In the genomic region with DNA sequence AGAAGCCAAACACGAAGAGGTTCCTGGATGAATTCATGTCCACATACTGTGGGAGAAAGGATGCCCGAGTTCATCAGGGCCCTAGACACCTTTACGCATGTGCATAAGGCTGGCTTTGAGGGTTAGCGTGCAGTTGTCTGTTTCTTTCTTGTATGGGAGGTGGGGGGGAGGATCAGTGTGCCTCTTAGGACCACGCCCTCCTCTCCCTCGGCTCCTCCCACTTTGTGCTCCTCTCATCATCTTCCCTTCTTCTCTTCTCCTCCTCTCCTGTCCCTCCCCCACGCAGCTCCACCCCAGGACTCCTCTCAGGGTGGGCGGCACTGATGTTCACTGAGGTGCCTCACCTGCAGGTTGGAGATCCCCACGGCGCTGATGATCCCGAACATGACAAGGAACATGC, we compare ENCODE assay signal across 11 mouse cellular contexts. TPM values are rescaled to one million over a fixed set of nuclear protein-coding genes. Genes with fewer than 3 reads are reported as not detected.
DNase-seq lines count a peak whose midpoint lies in the region; ATAC-seq lines count a peak whose summit lies in the region.
"Had no signal": no experiment of that assay in that cellular context is flagged by ENCODE, and none has a peak within 500 bp of the region (broad histone marks: within the 10 kb centered on the region; RNA-seq: fewer than 3 reads in every experiment).

No protein-coding gene starts in this region.

- WGBS in heart, embryonic 12.5 days = 13% methylated on average over 11 of the region's 11 CpGs
- WGBS in neural tube, embryonic 11.5 days = 22% methylated on average over 11 of the region's 11 CpGs
- 17% methylated on average over 11 of the region's 11 CpGs for WGBS in hindbrain, embryonic 11.5 days
- WGBS in neural tube, embryonic 13.5 days = 25% methylated on average over 11 of the region's 11 CpGs

- H3K27ac ChIP-seq in heart, embryonic 12.5 days (ENCODE audit: poor library complexity, severe bottlenecking) = no peak overlapping the region
- no peak overlapping the region for H3K27ac ChIP-seq in neural tube, embryonic 11.5 days (ENCODE audit: low read depth, low read length)
- H3K27ac ChIP-seq in hindbrain, embryonic 11.5 days (ENCODE audit: low read depth, low read length) = no peak overlapping the region
- no peak overlapping the region for H3K27ac ChIP-seq in neural tube, embryonic 13.5 days (replicated peaks)

- H3K36me3 ChIP-seq in heart, embryonic 12.5 days = no peaks in the 10 kb centered on the region
- no peaks in the 10 kb centered on the region for H3K36me3 ChIP-seq in neural tube, embryonic 11.5 days (ENCODE audit: control insufficient read depth, insufficient read depth, low read length)
- no peaks in the 10 kb centered on the region for H3K36me3 ChIP-seq in hindbrain, embryonic 11.5 days (ENCODE audit: control insufficient read depth, insufficient read depth, low read length)
- H3K36me3 ChIP-seq in neural tube, embryonic 13.5 days = no peaks in the 10 kb centered on the region

- peaks cover 18% of the 10 kb centered on the region for H3K27me3 ChIP-seq in heart, embryonic 12.5 days (replicated peaks)
- H3K27me3 ChIP-seq in neural tube, embryonic 11.5 days (ENCODE audit: control insufficient read depth, insufficient read depth, low read length) = no peaks in the 10 kb centered on the region
- no peaks in the 10 kb centered on the region for H3K27me3 ChIP-seq in hindbrain, embryonic 11.5 days (ENCODE audit: control insufficient read depth, insufficient read depth, low read length)
- no peaks in the 10 kb centered on the region for H3K27me3 ChIP-seq in neural tube, embryonic 13.5 days

- peak overlapping the region; percentile 10 for H3K4me3 ChIP-seq in heart, embryonic 12.5 days
- H3K4me3 ChIP-seq in neural tube, embryonic 11.5 days (ENCODE audit: low read depth, low read length) = peak overlapping the region; percentile 8; the same call in 1 of the 2 replicates
- H3K4me3 ChIP-seq in hindbrain, embryonic 11.5 days (ENCODE audit: low read depth, low read length) = no peak overlapping the region
- peak overlapping the region; percentile 13; the same call in 1 of the 2 replicates for H3K4me3 ChIP-seq in neural tube, embryonic 13.5 days

- no peak overlapping the region for H3K9ac ChIP-seq in heart, embryonic 12.5 days
- H3K9ac ChIP-seq in neural tube, embryonic 11.5 days (ENCODE audit: low read length) = no peak overlapping the region
- no peak overlapping the region for H3K9ac ChIP-seq in hindbrain, embryonic 11.5 days (ENCODE audit: low read depth, low read length)
- H3K9ac ChIP-seq in neural tube, embryonic 13.5 days = no peak overlapping the region

- intact Hi-C loops in heart, postnatal 14 days (cut with DNase I) = no loop called here

- H3K4me1 ChIP-seq in heart, embryonic 12.5 days (replicated peaks) = no peaks in the 10 kb centered on the region; the same call in 1 of the 2 replicates
- H3K4me1 ChIP-seq in neural tube, embryonic 11.5 days (ENCODE audit: control insufficient read depth, insufficient read depth, low read length) = no peaks in the 10 kb centered on the region
- H3K4me1 ChIP-seq in hindbrain, embryonic 11.5 days (replicated peaks; ENCODE audit: control insufficient read depth, insufficient read depth, low read length) = no peaks in the 10 kb centered on the region; the same call in 1 of the 2 replicates
- H3K4me1 ChIP-seq in neural tube, embryonic 13.5 days (replicated peaks) = peaks cover 4% of the 10 kb centered on the region; the same call in 1 of the 2 replicates

- H3K4me2 ChIP-seq in heart, embryonic 12.5 days = peak overlapping the region; percentile 48
- H3K4me2 ChIP-seq in neural tube, embryonic 11.5 days (ENCODE audit: low read depth) = 0 out of 2 replicates have a peak overlapping the region, but pooled peaks have one; percentile 9
- H3K4me2 ChIP-seq in hindbrain, embryonic 11.5 days (replicated peaks; ENCODE audit: low read depth, low read length) = peak overlapping the region; percentile 28
- peak overlapping the region; percentile 43 for H3K4me2 ChIP-seq in neural tube, embryonic 13.5 days

- DNase-seq in heart, postnatal 14 days = no peak
- DNase-seq in neural tube, embryonic 11.5 days (ENCODE audit: low spot score) = no peak
- DNase-seq in neural tube, embryonic 10.5 days (ENCODE audit: extremely low spot score, low spot score) = no peak
- DNase-seq in hindbrain, embryonic 11.5 days (ENCODE audit: low spot score) = no peak
- DNase-seq in cerebellum, adult 18-20 months = no peak
- DNase-seq in adrenal gland, adult 2 months = no peak
- DNase-seq: kidney, adult 18-20 months; thymus, adult 2 months had no signal

- ATAC-seq in heart, embryonic 12.5 days (ENCODE audit: insufficient number of reproducible peaks, low FRiP score) = 0 out of 2 replicates have a peak, but pooled peaks have one; percentile 6
- ATAC-seq in neural tube, embryonic 11.5 days (ENCODE audit: insufficient read depth, low FRiP score, low TSS enrichment) = no peak
- ATAC-seq in hindbrain, embryonic 11.5 days (ENCODE audit: low FRiP score) = no peak
- ATAC-seq in neural tube, embryonic 13.5 days (ENCODE audit: low read depth) = no peak

- no peaks in the 10 kb centered on the region for H3K9me3 ChIP-seq in heart, embryonic 12.5 days (replicated peaks)
- H3K9me3 ChIP-seq in neural tube, embryonic 11.5 days (ENCODE audit: control insufficient read depth, low read length) = no peaks in the 10 kb centered on the region
- H3K9me3 ChIP-seq in hindbrain, embryonic 11.5 days (ENCODE audit: control insufficient read depth, low read length) = no peaks in the 10 kb centered on the region
- H3K9me3 ChIP-seq in neural tube, embryonic 13.5 days = no peaks in the 10 kb centered on the region

RNA-seq across cellular contexts. Expression of a gene that starts 28.5 kb away (rescaled TPM):
- not detected in 2 replicates for polyA plus RNA-seq in heart, embryonic 12.5 days (2016; fragmentation: Nextera tagmentation; extraction: Ambion mirVana)
- total RNA-seq in heart, postnatal 14 days (2021) = not detected
- polyA plus RNA-seq in neural tube, embryonic 11.5 days (2014; fragmentation: Nextera tagmentation; extraction: Ambion mirVana) = 0.20 TPM in 1 of 2 replicates, not detected in the other
- polyA plus RNA-seq in hindbrain, embryonic 11.5 days (2014; fragmentation: Nextera tagmentation; extraction: Ambion mirVana) = not detected in 2 replicates
- not detected in 2 replicates for polyA plus RNA-seq in neural tube, embryonic 13.5 days (2015; fragmentation: Nextera tagmentation; extraction: Ambion mirVana)
- not detected for total RNA-seq in adrenal gland, adult 2 months (2021)
- not detected in 2 replicates for polyA plus RNA-seq in adrenal gland, adult 2 months (2012; rRNA removed)
- total RNA-seq: megakaryocyte, adult 5-6 weeks had no signal

RNA-seq across cellular contexts. Expression of a gene that starts 37.8 kb away (rescaled TPM):
- 10.7 and 12.6 TPM in 2 replicates for polyA plus RNA-seq in heart, embryonic 12.5 days (2016; fragmentation: Nextera tagmentation; extraction: Ambion mirVana)
- total RNA-seq in heart, postnatal 14 days (2021) = 10 to 100 TPM; 13.3 to 15.9 TPM
- polyA plus RNA-seq in neural tube, embryonic 11.5 days (2014; fragmentation: Nextera tagmentation; extraction: Ambion mirVana) = 11.0 and 12.0 TPM in 2 replicates
- 11.0 and 12.3 TPM in 2 replicates for polyA plus RNA-seq in hindbrain, embryonic 11.5 days (2014; fragmentation: Nextera tagmentation; extraction: Ambion mirVana)
- 12.8 and 13.6 TPM in 2 replicates for polyA plus RNA-seq in neural tube, embryonic 13.5 days (2015; fragmentation: Nextera tagmentation; extraction: Ambion mirVana)
- total RNA-seq in adrenal gland, adult 2 months (2021) = 10 to 100 TPM; 16.7 to 17.0 TPM
- 10.5 and 12.7 TPM in 2 replicates for polyA plus RNA-seq in adrenal gland, adult 2 months (2012; rRNA removed)

RNA-seq across cellular contexts. Expression of a gene that starts 39.7 kb away (rescaled TPM):
- 0.18 and 0.33 TPM in 2 replicates for polyA plus RNA-seq in heart, embryonic 12.5 days (2016; fragmentation: Nextera tagmentation; extraction: Ambion mirVana)
- total RNA-seq in heart, postnatal 14 days (2021) = under 1 TPM; 0.61 to 0.69 TPM
- 0.37 and 0.77 TPM in 2 replicates for polyA plus RNA-seq in neural tube, embryonic 11.5 days (2014; fragmentation: Nextera tagmentation; extraction: Ambion mirVana)
- 0.46 and 0.49 TPM in 2 replicates for polyA plus RNA-seq in hindbrain, embryonic 11.5 days (2014; fragmentation: Nextera tagmentation; extraction: Ambion mirVana)
- 0.56 TPM in 2 replicates for polyA plus RNA-seq in neural tube, embryonic 13.5 days (2015; fragmentation: Nextera tagmentation; extraction: Ambion mirVana)
- total RNA-seq in adrenal gland, adult 2 months (2021) = under 1 TPM; 0.23 to 0.41 TPM
- 0.92 and 0.95 TPM in 2 replicates for polyA plus RNA-seq in adrenal gland, adult 2 months (2012; rRNA removed)
